Mouse (Mus musculus): ENCODE measurements around the gene Ugt1a10.
"Not testable (repeated sequence)": the region's sequence is repeated elsewhere in the genome, so short reads cannot be mapped to it uniquely, and the experiment has no call there.

Ugt1a10 gene

GRCm38 (mm10) chr1:88140492-88140891 is 85.3 kb downstream of the Ugt1a10 start:
- DNase-seq (ENCODE audit: low read depth) = peak; percentile 84

DNA sequence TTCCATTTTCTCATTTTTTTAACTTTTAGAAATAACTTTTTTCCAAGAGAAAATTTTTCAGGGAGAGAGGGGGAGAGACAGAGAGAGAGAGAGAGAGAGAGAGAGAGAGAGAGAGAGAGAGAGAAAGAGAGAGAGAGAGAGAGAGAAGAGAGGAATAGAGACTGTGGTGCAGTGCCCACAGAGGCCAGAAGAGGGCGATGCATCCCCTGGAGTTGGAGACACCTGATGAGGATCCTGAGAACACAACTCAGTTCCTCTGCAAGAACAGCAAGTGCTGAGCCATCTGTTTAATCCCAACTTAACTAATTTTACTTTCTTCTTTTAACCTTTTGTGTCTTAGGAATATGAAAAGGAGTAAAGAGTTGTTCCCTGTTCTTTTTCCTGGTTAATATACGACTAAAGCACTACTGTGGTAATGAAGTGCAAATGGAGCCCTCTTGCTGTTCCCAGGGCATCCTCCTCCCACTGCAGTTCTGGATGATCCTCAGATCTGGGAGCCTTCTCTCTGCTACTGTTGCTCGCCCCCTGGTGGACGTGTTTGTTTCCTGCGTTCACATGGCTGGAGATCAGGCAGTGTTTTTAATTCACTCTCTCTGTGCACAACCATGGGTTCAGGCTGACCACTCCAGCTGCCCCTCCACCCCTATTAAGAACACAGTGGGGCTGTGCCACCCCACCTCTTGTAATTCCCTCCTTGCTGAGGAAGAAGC is 88.9 kb downstream of the Ugt1a10 start:
- DNase-seq (ENCODE audit: low read depth) = peak; percentile 79

DNA sequence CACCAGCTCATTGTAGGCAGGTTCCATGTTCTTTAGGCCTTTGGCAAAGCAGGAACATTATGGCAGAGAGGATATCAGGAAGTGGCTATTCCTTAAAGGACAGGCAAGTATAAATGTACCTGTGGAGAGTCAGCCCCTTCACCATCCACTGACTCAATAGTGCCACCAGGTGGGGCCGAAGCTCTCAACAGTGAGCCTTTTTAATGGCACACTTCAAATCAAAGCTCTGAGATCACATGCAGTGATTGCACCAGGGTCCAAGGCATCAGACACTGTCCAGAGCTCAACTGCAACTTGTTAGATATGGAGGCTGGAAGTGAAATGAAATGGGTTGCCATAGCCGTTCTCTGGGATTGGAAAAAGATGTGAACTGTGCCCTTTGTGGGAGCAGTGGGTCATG is 90.1 kb downstream of the Ugt1a10 start:
- peak; percentile 71 for DNase-seq (ENCODE audit: low read depth)

GRCm38 (mm10) chr1:88150133-88150532 is 94.9 kb downstream of the Ugt1a10 start:
- peak; percentile 54 for DNase-seq (ENCODE audit: low read depth)

DNA sequence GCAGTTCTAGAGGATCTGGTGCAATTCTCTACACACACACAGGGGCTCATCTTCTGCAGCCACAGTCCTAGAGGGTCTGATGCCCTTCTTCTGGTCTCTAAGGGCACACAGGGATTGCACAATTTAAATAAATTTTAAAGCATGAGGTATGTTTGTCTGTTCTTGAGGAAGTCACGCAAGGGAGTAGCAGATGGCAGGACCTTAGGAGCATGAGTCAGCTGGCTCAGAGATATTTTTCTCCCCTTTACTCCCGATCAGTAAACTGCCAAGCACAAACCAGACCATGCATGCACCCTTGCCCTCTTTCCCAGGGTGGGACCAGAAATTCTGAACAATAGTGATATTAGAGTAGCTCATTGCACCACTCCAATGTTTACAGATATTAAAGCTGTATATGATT is 103.2 kb downstream of the Ugt1a10 start:
- no peak for DNase-seq (ENCODE audit: low read depth)

DNA sequence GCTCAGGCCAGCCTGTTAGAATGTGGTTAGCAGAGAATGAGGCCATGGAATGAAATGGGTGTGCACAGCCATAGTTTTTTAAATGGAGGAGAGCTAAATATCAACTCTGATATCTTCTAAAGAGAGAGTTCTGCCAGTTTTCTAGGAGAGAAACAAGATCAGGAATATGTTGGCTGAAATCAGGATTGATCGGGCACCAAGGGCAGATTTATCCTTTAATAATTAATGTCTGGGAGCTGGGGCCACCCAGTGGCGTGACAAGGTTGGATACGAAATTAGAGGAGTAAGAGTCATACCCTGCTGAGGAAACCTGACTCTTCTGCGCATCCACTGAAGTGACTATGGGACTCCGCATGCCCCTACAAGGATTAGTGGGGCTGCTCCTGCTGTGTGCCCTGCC is 110.5 kb downstream of the Ugt1a10 start, which contains the start of gene Ugt1a5:
TSS of gene Ugt1a5 (plus strand) at position 302 of the 400 bp plus-strand sequence.
- DNase-seq (ENCODE audit: low read depth) = no peak

- DNase-seq (ENCODE audit: low read depth) = not testable (repeated sequence)
Measured at GRCm38 (mm10) chr1:88172190-88172589, 117.0 kb downstream of the Ugt1a10 start.

DNA sequence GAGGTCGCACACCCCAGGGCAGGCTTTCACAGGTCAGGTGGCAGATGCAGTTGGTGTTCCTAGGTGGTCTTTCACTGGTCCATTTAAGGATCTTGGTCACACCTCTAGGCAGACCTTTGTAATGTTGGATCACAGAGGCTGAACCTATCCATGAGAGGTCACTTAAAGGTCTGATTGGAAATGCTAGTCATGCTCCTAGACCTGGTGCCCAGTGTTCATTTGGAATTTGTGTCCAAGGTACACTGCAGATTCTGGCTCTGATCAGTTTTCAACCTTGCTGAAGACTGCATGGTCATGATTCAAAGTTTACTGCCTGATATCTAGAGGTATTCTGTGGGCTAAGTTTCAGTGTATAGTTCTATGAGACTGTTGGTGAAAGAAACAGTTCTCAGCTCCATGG is 124.5 kb downstream of the Ugt1a10 start:
- no peak for DNase-seq (ENCODE audit: low read depth)

GRCm38 (mm10) chr1:88186325-88186935 is 131.2 kb downstream of the Ugt1a10 start:
- DNase-seq (ENCODE audit: low read depth) = no peak

DNA sequence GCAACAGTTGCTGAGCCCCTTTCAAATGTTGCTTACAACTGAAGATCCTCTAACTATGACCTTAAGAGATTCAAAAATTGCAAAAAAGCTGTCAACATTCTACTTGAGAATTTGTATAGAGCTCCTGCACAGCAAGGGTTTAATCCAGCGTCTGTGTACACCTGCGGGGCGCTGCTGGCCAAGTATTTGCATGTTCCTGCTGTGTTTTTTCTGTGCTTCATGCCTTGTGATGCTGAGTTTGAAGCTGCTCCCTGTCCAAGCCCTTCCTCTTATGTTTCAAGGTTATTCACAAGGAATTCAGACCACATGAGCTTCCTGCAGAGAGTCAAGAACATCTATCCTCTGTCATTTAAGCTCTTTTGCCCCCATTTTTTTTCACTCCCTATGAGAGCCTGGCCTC is 136.9 kb downstream of the Ugt1a10 start:
- no peak for DNase-seq (ENCODE audit: low read depth)

DNA sequence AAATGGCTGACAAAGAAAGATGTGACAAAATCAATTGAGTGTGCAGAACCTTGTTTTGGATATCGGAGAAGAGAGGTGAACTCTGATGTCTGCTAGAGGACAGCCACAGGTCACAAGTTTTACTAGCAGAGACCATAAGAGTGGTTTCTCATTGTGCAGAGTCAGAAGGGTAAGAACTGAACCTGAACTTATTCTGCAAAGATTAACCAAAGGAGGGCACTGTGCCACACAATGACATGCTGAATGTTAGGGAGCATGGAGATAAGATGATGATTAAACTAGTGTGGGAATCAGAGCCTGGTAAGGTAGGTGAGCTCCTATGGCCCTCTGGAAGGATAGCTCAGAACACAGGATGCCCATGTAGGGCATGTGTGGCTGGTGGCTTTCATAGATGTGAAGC is 140.5 kb downstream of the Ugt1a10 start:
- no peak for DNase-seq (ENCODE audit: low read depth)

GRCm38 (mm10) chr1:88197443-88197842 is 142.3 kb downstream of the Ugt1a10 start:
- no peak for DNase-seq (ENCODE audit: low read depth)

DNA sequence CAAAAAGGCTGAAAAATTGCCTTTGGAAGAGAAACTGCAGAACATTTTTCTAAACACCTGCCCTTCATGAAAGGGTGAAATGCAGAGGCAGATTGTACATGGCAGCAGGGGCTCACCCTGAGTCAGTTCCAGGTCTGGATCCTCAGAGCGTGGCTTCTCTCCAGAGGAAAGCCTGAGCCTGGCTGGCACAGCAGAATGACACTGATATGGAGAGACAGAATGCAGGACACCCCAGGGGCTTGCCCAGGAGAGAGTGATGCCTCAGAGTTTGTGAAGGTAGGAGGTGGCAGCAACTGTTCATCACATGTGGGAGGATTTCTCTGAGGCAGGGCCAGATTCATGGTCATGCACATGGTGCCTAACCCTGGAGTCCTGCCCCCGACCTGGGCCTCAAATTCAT is 144.8 kb downstream of the Ugt1a10 start:
- DNase-seq (ENCODE audit: low read depth) = peak; percentile 16

- DNase-seq (ENCODE audit: low read depth) = no peak
Measured at GRCm38 (mm10) chr1:88200456-88200855, 145.3 kb downstream of the Ugt1a10 start, which contains the start of gene Ugt1a2. Gene Ugt1a2, plus strand, starts transcription at chr1:88200601.

- no peak for DNase-seq (ENCODE audit: low read depth)
Measured at GRCm38 (mm10) chr1:88205294-88205922, 150.2 kb downstream of the Ugt1a10 start, which contains the start of gene Dnajb3. Gene Dnajb3, minus strand, starts transcription at chr1:88205782.

DNA sequence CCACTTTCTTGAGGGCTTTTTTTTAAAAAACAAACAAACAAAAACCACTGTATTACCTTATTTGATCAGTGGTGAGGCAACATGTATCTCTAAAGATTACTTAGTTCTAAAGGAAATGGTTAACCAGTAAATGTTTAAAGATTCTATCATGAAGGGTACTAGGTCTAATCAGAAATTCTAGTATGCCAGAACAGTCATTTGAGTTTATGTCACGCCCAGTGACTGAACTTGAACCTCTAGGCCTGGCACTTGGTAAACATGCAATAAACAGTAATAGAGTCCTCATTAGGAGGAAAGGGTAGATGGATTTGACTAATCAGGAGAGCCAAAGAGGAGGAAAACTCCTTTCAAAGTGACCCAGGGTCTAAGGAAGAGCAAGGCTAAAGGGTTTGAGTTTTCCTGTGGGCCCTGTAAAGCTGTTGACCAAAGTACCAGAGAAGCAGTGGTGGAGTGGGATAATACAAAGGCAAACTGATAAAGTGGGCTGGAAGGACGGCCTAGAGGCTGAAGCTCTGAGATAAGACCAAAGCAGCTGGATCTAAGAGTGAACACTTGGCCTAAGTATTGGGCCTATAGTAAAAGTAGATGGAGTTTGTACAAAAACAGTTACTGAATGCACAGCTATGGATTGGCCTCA is 151.8 kb downstream of the Ugt1a10 start:
- DNase-seq (ENCODE audit: low read depth) = no peak

- peak; percentile 44 for DNase-seq (ENCODE audit: low read depth)
Measured at GRCm38 (mm10) chr1:88211812-88212211, 156.6 kb downstream of the Ugt1a10 start, which contains the start of gene Ugt1a1. Gene Ugt1a1, plus strand, starts transcription at chr1:88211959.

- DNase-seq (ENCODE audit: low read depth) = peak; percentile 19
Measured at GRCm38 (mm10) chr1:88212341-88213045, 157.3 kb downstream of the Ugt1a10 start.

DNA sequence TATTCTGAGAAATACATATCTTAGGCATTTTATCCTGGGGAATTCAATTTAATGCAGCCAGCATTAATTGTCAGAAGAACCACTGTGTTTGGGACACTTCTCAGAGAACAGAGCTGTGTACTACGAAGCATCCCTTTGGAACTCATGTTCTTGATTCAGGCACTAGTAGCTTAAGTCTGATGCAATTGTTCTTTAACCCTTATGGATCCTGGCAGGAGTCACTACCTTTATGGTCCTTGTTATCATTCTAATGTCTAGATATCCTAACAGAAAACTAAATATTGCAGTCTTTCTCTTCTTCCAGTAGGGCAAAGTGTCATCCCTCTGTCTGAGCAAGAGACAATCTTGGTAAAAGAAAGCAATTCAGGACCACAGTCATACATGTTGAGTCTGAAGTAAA is 157.9 kb downstream of the Ugt1a10 start:
- DNase-seq (ENCODE audit: low read depth) = peak; percentile 9

GRCm38 (mm10) chr1:88213766-88214461 is 158.7 kb downstream of the Ugt1a10 start:
- peak; percentile 14 for DNase-seq (ENCODE audit: low read depth)

DNA sequence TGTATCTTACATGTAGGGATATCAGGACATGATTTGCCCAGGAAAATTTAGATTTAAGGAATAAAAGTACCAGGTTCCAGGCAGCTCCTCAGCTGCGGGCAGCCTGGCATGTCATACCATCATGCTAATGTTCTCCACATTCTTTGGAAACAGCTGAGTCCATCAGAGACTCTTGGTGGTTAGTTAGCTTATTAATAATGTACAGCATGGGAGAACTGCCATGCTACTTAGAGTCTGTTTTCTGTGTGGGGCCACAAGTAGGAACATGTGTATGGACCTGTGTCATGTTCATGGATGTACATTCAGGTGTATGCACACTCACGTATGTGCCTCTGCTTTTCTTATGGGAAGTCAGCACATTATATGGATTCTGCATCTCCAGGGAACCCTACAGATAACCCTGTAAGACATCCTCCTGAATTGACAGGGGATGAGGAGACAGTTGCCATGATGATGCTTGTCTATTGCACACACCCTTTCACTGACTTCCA is 159.3 kb downstream of the Ugt1a10 start:
- DNase-seq (ENCODE audit: low read depth) = peak; percentile 5
